Mouse (Mus musculus): ENCODE data around the gene Nt5c2. TPM values are rescaled to one million over a fixed set of nuclear protein-coding genes. Genes with fewer than 3 reads are reported as not detected.
A peak's percentile ranks its signal among the peaks of the same experiment; 100 is the strongest.

Nt5c2 gene
- polyA plus RNA-seq, 1 experiment from 2014 or later, result 55.1 TPM

GRCm38 (mm10) chr19:46869526-46869925, 145.4 kb downstream of the Nt5c2 start:
- Histone ChIP-seq H3K9ac (ENCODE audit: low read length) (no peak overlapping the region), H3K27me3 (replicated peaks; ENCODE audit: control insufficient read depth, insufficient read depth, low read length) (no peaks in the 10 kb centered on the region), H3K27ac (ENCODE audit: low read depth) (no peak overlapping the region), H3K4me3 (ENCODE audit: low read depth, low read length) (no peak overlapping the region), H3K4me1 (replicated peaks; ENCODE audit: control insufficient read depth, insufficient read depth, low read length) (peaks cover 5% of the 10 kb centered on the region; the same call in 1 of the 2 replicates), H3K9me3 (ENCODE audit: control insufficient read depth, low read length) (no peaks in the 10 kb centered on the region), H3K4me2 (ENCODE audit: low read length) (no peak overlapping the region), H3K36me3 (ENCODE audit: control insufficient read depth, insufficient read depth, low read length) (no peaks in the 10 kb centered on the region)
- DNase-seq (ENCODE audit: low spot score), result peak; percentile 94
- peak; percentile 53; the same call in 1 of the 2 replicates for ATAC-seq (replicated peaks; ENCODE audit: low FRiP score, low TSS enrichment, low read depth)
- 9% methylated on average over 6 of the region's 6 CpGs for WGBS

DNA sequence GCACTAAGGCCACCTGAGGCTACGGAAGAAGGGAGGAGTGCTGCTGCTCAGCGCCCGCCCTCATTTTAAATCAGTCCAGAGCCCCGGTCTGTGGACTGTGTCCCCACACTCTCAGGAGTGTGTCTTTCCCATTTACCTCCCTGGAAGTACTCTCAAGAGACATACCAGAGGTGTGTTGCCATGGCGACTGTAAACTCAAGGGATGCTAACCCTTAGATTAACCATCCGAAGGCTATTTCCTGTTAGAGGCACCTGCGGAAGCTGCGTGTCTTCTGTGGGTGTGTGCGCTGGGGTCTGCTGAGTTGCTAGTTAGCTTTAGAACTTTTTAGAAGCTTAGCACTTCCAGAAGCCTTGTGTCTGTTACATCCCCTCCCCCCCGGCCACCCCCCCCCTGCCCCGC, 145.9 kb downstream of the Nt5c2 start:
- 50% methylated on average over 11 of the region's 11 CpGs for WGBS
- peaks cover 8% of the 10 kb centered on the region; the same call in 1 of the 2 replicates for H3K4me1 ChIP-seq (replicated peaks; ENCODE audit: control insufficient read depth, insufficient read depth, low read length)
- H3K27me3 ChIP-seq (replicated peaks; ENCODE audit: control insufficient read depth, insufficient read depth, low read length), result no peaks in the 10 kb centered on the region
- no peak overlapping the region for H3K4me3 ChIP-seq (ENCODE audit: low read depth, low read length)
- H3K36me3 ChIP-seq (ENCODE audit: control insufficient read depth, insufficient read depth, low read length), result no peaks in the 10 kb centered on the region
- H3K9ac ChIP-seq (ENCODE audit: low read length), result no peak overlapping the region
- H3K4me2 ChIP-seq (ENCODE audit: low read length), result no peak overlapping the region
- no peak for DNase-seq (ENCODE audit: low spot score)
- ATAC-seq (replicated peaks; ENCODE audit: low FRiP score, low TSS enrichment, low read depth), result peak; percentile 52; the same call in 1 of the 2 replicates
- no peak overlapping the region for H3K27ac ChIP-seq (ENCODE audit: low read depth)
- no peaks in the 10 kb centered on the region for H3K9me3 ChIP-seq (ENCODE audit: control insufficient read depth, low read length)

DNA sequence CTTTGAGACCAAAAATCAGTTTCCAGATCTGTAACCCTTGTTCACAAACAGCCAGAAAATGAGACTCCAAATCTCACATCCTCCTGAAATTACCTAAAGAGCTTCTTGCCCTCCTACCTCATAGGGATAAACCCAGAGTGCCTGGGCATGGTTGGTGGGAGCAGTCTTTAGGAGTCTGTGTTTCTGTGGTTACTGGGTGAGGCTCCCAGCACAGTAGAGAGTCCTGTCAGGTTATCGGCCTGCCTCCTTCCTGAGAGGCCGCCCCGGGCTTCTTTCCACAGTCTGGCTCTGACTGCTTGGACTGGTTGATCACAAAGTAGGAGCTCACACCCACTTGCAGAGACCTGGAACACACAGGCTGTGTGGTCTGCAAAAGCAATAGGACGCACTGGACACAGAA, 149.6 kb downstream of the Nt5c2 start:
- Histone ChIP-seq H3K4me2 (ENCODE audit: low read length) (no peak overlapping the region), H3K4me3 (ENCODE audit: low read depth, low read length) (no peak overlapping the region), H3K4me1 (replicated peaks; ENCODE audit: control insufficient read depth, insufficient read depth, low read length) (peaks cover 27% of the 10 kb centered on the region), H3K9me3 (ENCODE audit: control insufficient read depth, low read length) (no peaks in the 10 kb centered on the region), H3K9ac (ENCODE audit: low read length) (no peak overlapping the region), H3K36me3 (ENCODE audit: control insufficient read depth, insufficient read depth, low read length) (no peaks in the 10 kb centered on the region), H3K27me3 (replicated peaks; ENCODE audit: control insufficient read depth, insufficient read depth, low read length) (no peaks in the 10 kb centered on the region), H3K27ac (ENCODE audit: low read depth) (no peak overlapping the region)
- ATAC-seq (replicated peaks; ENCODE audit: low FRiP score, low TSS enrichment, low read depth) (no peak), DNase-seq (ENCODE audit: low spot score) (no peak)
- WGBS, result 68% methylated on average over 4 of the region's 4 CpGs

- H3K4me2 ChIP-seq (ENCODE audit: low read length), result no peak overlapping the region
- WGBS, result 49% methylated on average over 6 of the region's 6 CpGs
- peaks cover 27% of the 10 kb centered on the region for H3K4me1 ChIP-seq (replicated peaks; ENCODE audit: control insufficient read depth, insufficient read depth, low read length)
- no peaks in the 10 kb centered on the region for H3K9me3 ChIP-seq (ENCODE audit: control insufficient read depth, low read length)
- DNase-seq (ENCODE audit: low spot score) (no peak), ATAC-seq (replicated peaks; ENCODE audit: low FRiP score, low TSS enrichment, low read depth) (no peak)
- no peak overlapping the region for H3K4me3 ChIP-seq (ENCODE audit: low read depth, low read length)
- H3K9ac ChIP-seq (ENCODE audit: low read length), result no peak overlapping the region
- no peaks in the 10 kb centered on the region for H3K27me3 ChIP-seq (replicated peaks; ENCODE audit: control insufficient read depth, insufficient read depth, low read length)
- no peak overlapping the region for H3K27ac ChIP-seq (ENCODE audit: low read depth)
- no peaks in the 10 kb centered on the region for H3K36me3 ChIP-seq (ENCODE audit: control insufficient read depth, insufficient read depth, low read length)
Observed at GRCm38 (mm10) chr19:46864731-46865331, 150.1 kb downstream of the Nt5c2 start.

DNA sequence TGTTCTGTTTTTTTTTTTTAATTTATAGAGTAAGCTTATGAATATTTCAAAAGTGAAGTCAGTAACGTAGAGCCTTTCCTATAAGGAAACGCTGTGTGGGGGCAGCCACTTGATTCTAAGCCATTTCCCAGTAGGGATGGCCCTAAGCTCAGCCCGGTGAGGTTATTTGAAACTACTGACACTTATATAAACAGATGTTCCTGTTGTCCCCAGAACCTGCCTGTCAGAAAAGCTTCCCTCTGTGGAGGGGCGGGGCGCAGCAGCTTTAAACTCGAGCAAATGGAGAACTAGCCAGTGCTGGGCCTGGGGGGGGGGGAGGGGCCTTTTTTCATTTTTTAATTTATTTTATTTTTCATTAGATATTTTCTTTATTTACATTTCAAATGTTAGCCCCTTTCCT, 150.9 kb downstream of the Nt5c2 start:
- H3K4me3 ChIP-seq (ENCODE audit: low read depth, low read length), result no peak overlapping the region
- DNase-seq (ENCODE audit: low spot score) (no peak), ATAC-seq (replicated peaks; ENCODE audit: low FRiP score, low TSS enrichment, low read depth) (no peak)
- H3K9ac ChIP-seq (ENCODE audit: low read length), result no peak overlapping the region
- H3K27ac ChIP-seq (ENCODE audit: low read depth), result no peak overlapping the region
- H3K9me3 ChIP-seq (ENCODE audit: control insufficient read depth, low read length), result no peaks in the 10 kb centered on the region
- H3K36me3 ChIP-seq (ENCODE audit: control insufficient read depth, insufficient read depth, low read length), result no peaks in the 10 kb centered on the region
- peaks cover 27% of the 10 kb centered on the region for H3K4me1 ChIP-seq (replicated peaks; ENCODE audit: control insufficient read depth, insufficient read depth, low read length)
- WGBS, result 35% methylated on average over 6 of the region's 6 CpGs
- H3K4me2 ChIP-seq (ENCODE audit: low read length), result no peak overlapping the region
- H3K27me3 ChIP-seq (replicated peaks; ENCODE audit: control insufficient read depth, insufficient read depth, low read length), result no peaks in the 10 kb centered on the region

GRCm38 (mm10) chr19:46863236-46863927, 151.6 kb downstream of the Nt5c2 start:
- peaks cover 27% of the 10 kb centered on the region for H3K4me1 ChIP-seq (replicated peaks; ENCODE audit: control insufficient read depth, insufficient read depth, low read length)
- no peaks in the 10 kb centered on the region for H3K27me3 ChIP-seq (replicated peaks; ENCODE audit: control insufficient read depth, insufficient read depth, low read length)
- H3K4me2 ChIP-seq (ENCODE audit: low read length), result no peak overlapping the region
- H3K9me3 ChIP-seq (ENCODE audit: control insufficient read depth, low read length), result no peaks in the 10 kb centered on the region
- no peak for ATAC-seq (replicated peaks; ENCODE audit: low FRiP score, low TSS enrichment, low read depth)
- DNase-seq (ENCODE audit: low spot score), result no peak
- H3K9ac ChIP-seq (ENCODE audit: low read length), result no peak overlapping the region
- H3K36me3 ChIP-seq (ENCODE audit: control insufficient read depth, insufficient read depth, low read length), result no peaks in the 10 kb centered on the region
- no peak overlapping the region for H3K4me3 ChIP-seq (ENCODE audit: low read depth, low read length)
- no peak overlapping the region for H3K27ac ChIP-seq (ENCODE audit: low read depth)
- 76% methylated on average over 17 of the region's 17 CpGs for WGBS

- Histone ChIP-seq H3K27me3 (replicated peaks; ENCODE audit: control insufficient read depth, insufficient read depth, low read length) (no peaks in the 10 kb centered on the region), H3K4me2 (ENCODE audit: low read length) (no peak overlapping the region), H3K4me3 (ENCODE audit: low read depth, low read length) (no peak overlapping the region), H3K9me3 (ENCODE audit: control insufficient read depth, low read length) (no peaks in the 10 kb centered on the region), H3K36me3 (ENCODE audit: control insufficient read depth, insufficient read depth, low read length) (no peaks in the 10 kb centered on the region), H3K4me1 (replicated peaks; ENCODE audit: control insufficient read depth, insufficient read depth, low read length) (peaks cover 27% of the 10 kb centered on the region), H3K27ac (ENCODE audit: low read depth) (peak overlapping the region; percentile 16; the same call in 1 of the 2 replicates), H3K9ac (ENCODE audit: low read length) (no peak overlapping the region)
- WGBS, result 8% methylated on average over 3 of the region's 3 CpGs
- DNase-seq (ENCODE audit: low spot score) (no peak), ATAC-seq (replicated peaks; ENCODE audit: low FRiP score, low TSS enrichment, low read depth) (no peak)
Observed at GRCm38 (mm10) chr19:46862556-46862955, 152.4 kb downstream of the Nt5c2 start.

DNA sequence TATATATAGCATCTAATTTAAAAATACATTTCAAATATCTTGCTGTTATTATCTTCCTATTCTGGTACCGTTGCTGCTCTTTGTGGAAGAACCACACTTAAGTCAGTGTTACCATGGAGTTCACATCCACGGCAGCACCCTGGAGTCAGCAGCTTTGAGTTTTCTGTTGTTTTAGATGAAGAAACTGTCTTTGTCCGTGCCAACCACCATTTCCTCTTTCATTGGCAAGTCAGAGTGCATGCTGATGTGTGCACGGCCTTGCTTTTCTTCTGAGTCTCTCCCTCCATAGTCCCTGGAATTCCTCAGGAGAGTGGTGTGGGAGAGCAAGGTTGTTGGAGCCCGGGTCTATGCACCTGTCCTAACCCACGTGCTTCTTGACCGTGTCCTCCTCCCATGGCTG, 156.8 kb downstream of the Nt5c2 start:
- ATAC-seq (replicated peaks; ENCODE audit: low FRiP score, low TSS enrichment, low read depth) (no peak), DNase-seq (ENCODE audit: low spot score) (no peak)
- no peak overlapping the region for H3K4me3 ChIP-seq (ENCODE audit: low read depth, low read length)
- no peak overlapping the region for H3K27ac ChIP-seq (ENCODE audit: low read depth)
- H3K9me3 ChIP-seq (ENCODE audit: control insufficient read depth, low read length), result no peaks in the 10 kb centered on the region
- no peaks in the 10 kb centered on the region for H3K27me3 ChIP-seq (replicated peaks; ENCODE audit: control insufficient read depth, insufficient read depth, low read length)
- H3K9ac ChIP-seq (ENCODE audit: low read length), result no peak overlapping the region
- H3K4me2 ChIP-seq (ENCODE audit: low read length), result no peak overlapping the region
- no peaks in the 10 kb centered on the region for H3K36me3 ChIP-seq (ENCODE audit: control insufficient read depth, insufficient read depth, low read length)
- peaks cover 19% of the 10 kb centered on the region for H3K4me1 ChIP-seq (replicated peaks; ENCODE audit: control insufficient read depth, insufficient read depth, low read length)
- WGBS, result 86% methylated on average over 7 of the region's 7 CpGs
